Mouse (Mus musculus): Measurements from ENCODE around the gene Gm960. TPM values are rescaled to one million over a fixed set of nuclear protein-coding genes. Genes with fewer than 3 reads are reported as not detected.

The Gm960 gene
- polyA plus RNA-seq, 1 experiment from 2014 or later = 5.0 TPM

DNA sequence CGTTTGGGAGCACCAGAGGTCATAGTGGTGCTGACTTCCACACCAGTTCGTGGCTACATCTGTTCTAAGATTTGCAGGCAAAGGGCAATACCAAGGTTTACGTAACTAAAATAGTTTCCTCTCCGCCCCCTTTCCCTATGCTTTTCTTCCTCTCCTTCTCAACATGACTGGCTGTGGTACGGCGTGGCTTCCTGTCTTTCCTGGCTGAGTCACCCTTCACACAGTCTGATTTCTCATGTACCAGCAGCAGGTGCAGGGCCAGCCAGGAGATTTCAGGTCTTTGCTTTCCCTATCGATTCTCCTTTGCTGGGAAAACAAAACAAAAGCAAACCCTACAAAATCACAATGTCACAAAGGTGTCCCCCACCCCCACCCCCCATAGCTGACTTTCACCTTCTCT is 2.8 kb upstream of the Gm960 start:
- no peak for DNase-seq (ENCODE audit: low spot score)
- Histone ChIP-seq H3K36me3 (ENCODE audit: control insufficient read depth, insufficient read depth, low read length) (no peaks in the 10 kb centered on the region), H3K27me3 (replicated peaks; ENCODE audit: control insufficient read depth, insufficient read depth, low read length) (peaks cover 3% of the 10 kb centered on the region; the same call in 1 of the 2 replicates), H3K4me2 (ENCODE audit: low read length) (no peak overlapping the region), H3K4me3 (ENCODE audit: low read depth, low read length) (no peak overlapping the region), H3K9me3 (replicated peaks; ENCODE audit: control insufficient read depth, low read length) (no peaks in the 10 kb centered on the region), H3K4me1 (ENCODE audit: control insufficient read depth, insufficient read depth, low read length) (peaks cover 4% of the 10 kb centered on the region), H3K27ac (ENCODE audit: low read depth, low read length) (no peak overlapping the region), H3K9ac (ENCODE audit: low read length) (no peak overlapping the region)
- ATAC-seq = no peak
- WGBS = 67% methylated on average over 7 of the region's 7 CpGs

DNA sequence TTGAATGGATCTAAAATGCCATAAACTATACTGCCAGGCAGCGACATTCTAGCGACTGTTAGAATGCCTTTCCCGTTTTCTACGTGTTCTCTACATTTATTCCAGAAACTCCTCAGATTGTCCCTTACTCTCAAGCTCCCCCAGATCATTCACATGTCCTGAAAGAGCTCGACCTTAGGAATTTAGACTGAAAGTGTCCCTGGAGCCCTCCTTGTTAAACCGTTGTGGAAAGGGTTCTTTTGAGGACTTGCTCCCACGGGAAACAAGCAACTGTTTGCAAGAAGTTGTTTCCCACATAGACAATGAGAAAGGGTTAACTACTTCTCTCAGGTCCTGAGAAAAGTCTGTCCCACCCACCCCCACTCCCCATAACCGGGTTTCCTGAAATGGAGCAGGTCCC is 2.2 kb upstream of the Gm960 start:
- ATAC-seq (no peak), DNase-seq (ENCODE audit: low spot score) (no peak)
- H3K9ac ChIP-seq (ENCODE audit: low read length) = no peak overlapping the region
- no peak overlapping the region for H3K27ac ChIP-seq (ENCODE audit: low read depth, low read length)
- H3K36me3 ChIP-seq (ENCODE audit: control insufficient read depth, insufficient read depth, low read length) = no peaks in the 10 kb centered on the region
- 70% methylated on average over 8 of the region's 8 CpGs for WGBS
- H3K9me3 ChIP-seq (replicated peaks; ENCODE audit: control insufficient read depth, low read length) = no peaks in the 10 kb centered on the region
- H3K4me2 ChIP-seq (ENCODE audit: low read length) = no peak overlapping the region
- no peak overlapping the region for H3K4me3 ChIP-seq (ENCODE audit: low read depth, low read length)
- peaks cover 4% of the 10 kb centered on the region for H3K4me1 ChIP-seq (ENCODE audit: control insufficient read depth, insufficient read depth, low read length)
- H3K27me3 ChIP-seq (replicated peaks; ENCODE audit: control insufficient read depth, insufficient read depth, low read length) = peaks cover 3% of the 10 kb centered on the region; the same call in 1 of the 2 replicates

DNA sequence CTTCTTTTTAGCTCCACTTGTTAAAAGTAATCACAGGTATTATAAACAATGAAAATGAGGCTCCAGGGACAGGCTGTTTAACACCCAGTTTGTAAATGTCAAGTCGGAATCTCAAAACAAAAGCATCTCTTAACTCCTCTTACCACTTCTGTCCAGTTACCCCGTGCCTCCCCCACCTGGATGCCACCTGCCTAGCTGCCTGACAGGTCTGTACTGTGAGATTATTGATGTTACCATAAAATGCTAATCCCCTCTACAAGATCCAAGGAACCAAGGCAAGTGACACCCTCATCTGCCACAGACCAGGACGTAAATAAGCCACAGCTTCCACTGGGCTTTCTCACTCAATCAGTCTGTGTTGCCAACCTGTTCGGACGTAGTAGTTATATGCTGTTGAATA is 1.4 kb upstream of the Gm960 start:
- DNase-seq (ENCODE audit: low spot score) (no peak), ATAC-seq (no peak)
- H3K9ac ChIP-seq (ENCODE audit: low read length) = no peak overlapping the region
- H3K4me1 ChIP-seq (ENCODE audit: control insufficient read depth, insufficient read depth, low read length) = peaks cover 4% of the 10 kb centered on the region
- no peaks in the 10 kb centered on the region for H3K9me3 ChIP-seq (replicated peaks; ENCODE audit: control insufficient read depth, low read length)
- H3K27ac ChIP-seq (ENCODE audit: low read depth, low read length) = no peak overlapping the region
- 80% methylated on average over 5 of the region's 5 CpGs for WGBS
- no peaks in the 10 kb centered on the region for H3K36me3 ChIP-seq (ENCODE audit: control insufficient read depth, insufficient read depth, low read length)
- no peak overlapping the region for H3K4me3 ChIP-seq (ENCODE audit: low read depth, low read length)
- peaks cover 3% of the 10 kb centered on the region; the same call in 1 of the 2 replicates for H3K27me3 ChIP-seq (replicated peaks; ENCODE audit: control insufficient read depth, insufficient read depth, low read length)
- H3K4me2 ChIP-seq (ENCODE audit: low read length) = no peak overlapping the region

DNA sequence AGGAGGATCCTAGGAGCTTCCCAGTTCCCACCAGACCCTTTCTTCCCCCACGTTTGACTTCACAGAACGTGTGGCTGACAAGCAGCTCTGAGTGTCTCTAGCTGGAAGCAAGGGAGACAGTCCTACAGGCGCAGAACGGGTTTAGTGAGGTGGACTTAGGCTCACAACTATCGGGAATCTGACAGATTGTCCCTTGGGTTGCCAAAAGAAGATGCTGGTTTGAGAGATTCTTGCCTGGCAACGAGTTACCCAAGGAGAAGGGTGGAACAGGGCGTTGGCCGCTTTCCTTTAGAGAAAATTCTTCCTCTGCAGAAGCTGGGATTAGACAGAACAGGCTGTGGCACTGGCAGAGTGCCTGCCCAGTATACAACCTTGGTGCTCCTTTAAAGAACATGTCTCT is 388 bp upstream of the Gm960 start:
- no peaks in the 10 kb centered on the region for H3K9me3 ChIP-seq (replicated peaks; ENCODE audit: control insufficient read depth, low read length)
- peak overlapping the region; percentile 88 for H3K27ac ChIP-seq (ENCODE audit: low read depth, low read length)
- DNase-seq (ENCODE audit: low spot score) (peak; percentile 62), ATAC-seq (peak; percentile 54)
- H3K27me3 ChIP-seq (replicated peaks; ENCODE audit: control insufficient read depth, insufficient read depth, low read length) = peaks cover 3% of the 10 kb centered on the region; the same call in 1 of the 2 replicates
- peak overlapping the region; percentile 71 for H3K4me2 ChIP-seq (ENCODE audit: low read length)
- peak overlapping the region; percentile 56 for H3K4me3 ChIP-seq (ENCODE audit: low read depth, low read length)
- no peaks in the 10 kb centered on the region for H3K36me3 ChIP-seq (ENCODE audit: control insufficient read depth, insufficient read depth, low read length)
- peak overlapping the region; percentile 83; the same call in 1 of the 2 replicates for H3K9ac ChIP-seq (ENCODE audit: low read length)
- WGBS = 29% methylated on average over 8 of the region's 8 CpGs
- peaks cover 4% of the 10 kb centered on the region for H3K4me1 ChIP-seq (ENCODE audit: control insufficient read depth, insufficient read depth, low read length)

DNA sequence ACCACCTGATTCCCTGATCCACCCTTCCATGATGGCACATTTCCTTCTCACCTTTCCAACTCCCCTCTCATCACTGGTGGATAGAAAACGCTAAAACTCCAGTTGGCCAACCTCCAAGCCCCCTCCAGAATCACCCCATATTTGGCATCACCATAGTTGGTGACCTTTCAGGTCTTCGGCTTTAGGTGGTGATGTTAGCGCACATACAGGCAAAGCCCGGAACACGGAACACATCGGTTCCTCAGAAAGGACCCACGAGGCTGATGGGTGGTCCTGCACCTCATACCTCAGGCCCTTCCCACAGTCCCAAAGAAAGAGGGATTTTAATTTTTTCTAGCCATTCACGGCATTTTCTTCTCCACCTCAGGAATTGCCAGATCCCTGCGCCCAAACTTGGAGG is 747 bp downstream of the Gm960 start:
- Histone ChIP-seq H3K27ac (ENCODE audit: low read depth, low read length) (peak overlapping the region; percentile 88), H3K36me3 (ENCODE audit: control insufficient read depth, insufficient read depth, low read length) (no peaks in the 10 kb centered on the region), H3K4me3 (ENCODE audit: low read depth, low read length) (peak overlapping the region; percentile 56), H3K4me2 (ENCODE audit: low read length) (peak overlapping the region; percentile 71), H3K9me3 (replicated peaks; ENCODE audit: control insufficient read depth, low read length) (no peaks in the 10 kb centered on the region), H3K4me1 (ENCODE audit: control insufficient read depth, insufficient read depth, low read length) (peaks cover 4% of the 10 kb centered on the region), H3K27me3 (replicated peaks; ENCODE audit: control insufficient read depth, insufficient read depth, low read length) (peaks cover 3% of the 10 kb centered on the region; the same call in 1 of the 2 replicates), H3K9ac (ENCODE audit: low read length) (peak overlapping the region; percentile 83)
- no peak for ATAC-seq
- DNase-seq (ENCODE audit: low spot score) = no peak
- WGBS = 82% methylated on average over 9 of the region's 9 CpGs

DNA sequence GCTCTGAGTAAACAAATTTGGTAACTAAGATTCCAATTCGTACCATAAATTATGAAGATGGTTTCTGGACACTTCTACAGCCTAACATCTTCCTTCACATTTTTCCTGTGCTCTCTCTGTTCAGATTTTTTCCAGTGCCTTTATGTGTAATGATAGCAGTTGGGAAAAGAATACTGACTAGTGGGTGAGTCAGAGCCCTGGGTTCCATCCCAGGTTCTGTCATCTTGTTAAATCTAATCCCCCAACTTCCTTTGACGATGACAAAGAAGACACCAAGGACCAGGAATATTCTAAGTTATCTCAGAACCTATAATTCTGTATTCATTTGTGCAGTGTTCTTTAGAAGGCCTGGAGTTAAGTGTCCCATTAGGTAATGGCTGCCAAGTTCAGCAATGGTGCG is 1.3 kb downstream of the Gm960 start:
- no peaks in the 10 kb centered on the region for H3K36me3 ChIP-seq (ENCODE audit: control insufficient read depth, insufficient read depth, low read length)
- H3K9me3 ChIP-seq (replicated peaks; ENCODE audit: control insufficient read depth, low read length) = no peaks in the 10 kb centered on the region
- H3K27me3 ChIP-seq (replicated peaks; ENCODE audit: control insufficient read depth, insufficient read depth, low read length) = peaks cover 3% of the 10 kb centered on the region; the same call in 1 of the 2 replicates
- no peak overlapping the region for H3K9ac ChIP-seq (ENCODE audit: low read length)
- 89% methylated on average over 3 of the region's 3 CpGs for WGBS
- H3K4me3 ChIP-seq (ENCODE audit: low read depth, low read length) = no peak overlapping the region
- no peak overlapping the region for H3K27ac ChIP-seq (ENCODE audit: low read depth, low read length)
- H3K4me1 ChIP-seq (ENCODE audit: control insufficient read depth, insufficient read depth, low read length) = peaks cover 4% of the 10 kb centered on the region
- no peak overlapping the region for H3K4me2 ChIP-seq (ENCODE audit: low read length)
- no peak for DNase-seq (ENCODE audit: low spot score)
- no peak for ATAC-seq

DNA sequence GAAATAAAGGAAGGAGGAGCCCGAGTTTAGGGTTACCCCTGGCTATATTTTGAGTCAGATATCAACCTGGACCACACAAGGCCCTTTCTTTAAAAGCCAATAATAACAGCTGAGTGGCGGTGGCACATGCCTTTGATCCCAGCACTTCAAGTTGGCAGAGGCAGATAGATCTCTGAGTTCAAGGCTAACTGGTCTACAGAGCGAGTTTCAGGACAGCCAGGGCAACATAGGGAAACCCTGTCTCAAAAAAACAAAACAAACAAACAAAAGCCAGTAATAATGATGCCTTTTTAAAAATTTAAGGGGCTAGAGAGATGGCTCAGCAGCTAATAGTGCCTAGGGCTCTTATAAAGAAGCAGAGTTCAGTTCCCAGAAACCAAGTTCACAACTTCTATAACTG is 4.1 kb downstream of the Gm960 start:
- DNase-seq (ENCODE audit: low spot score) = no peak
- no peak for ATAC-seq

DNA sequence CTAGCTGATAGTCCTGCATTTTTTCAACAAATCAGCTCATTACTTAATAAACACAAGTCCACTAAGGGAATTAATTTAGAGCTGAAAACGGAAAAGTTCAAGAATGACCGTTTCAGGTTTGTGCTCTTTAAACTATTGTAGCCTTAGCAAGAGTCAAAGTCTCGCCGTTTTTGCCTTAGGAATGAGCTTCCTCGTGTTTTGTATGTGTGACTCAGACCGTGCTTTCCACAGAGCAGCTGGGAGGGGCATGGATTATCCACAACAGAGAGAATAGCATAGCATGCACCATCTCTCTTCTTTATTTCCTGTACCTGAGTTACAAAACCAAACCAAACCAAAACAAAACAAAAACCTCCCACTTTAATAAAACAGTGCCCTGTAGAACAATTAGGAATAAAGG is 26.1 kb downstream of the Gm960 start:
- Histone ChIP-seq H3K27ac (ENCODE audit: low read depth, low read length) (no peak overlapping the region), H3K9ac (ENCODE audit: low read length) (no peak overlapping the region), H3K4me1 (ENCODE audit: control insufficient read depth, insufficient read depth, low read length) (no peaks in the 10 kb centered on the region), H3K4me2 (ENCODE audit: low read length) (no peak overlapping the region), H3K9me3 (replicated peaks; ENCODE audit: control insufficient read depth, low read length) (no peaks in the 10 kb centered on the region), H3K36me3 (ENCODE audit: control insufficient read depth, insufficient read depth, low read length) (no peaks in the 10 kb centered on the region), H3K4me3 (ENCODE audit: low read depth, low read length) (no peak overlapping the region), H3K27me3 (replicated peaks; ENCODE audit: control insufficient read depth, insufficient read depth, low read length) (no peaks in the 10 kb centered on the region)
- no peak for DNase-seq (ENCODE audit: low spot score)
- 46% methylated on average over 6 of the region's 6 CpGs for WGBS
- no peak for ATAC-seq

More for the DNA sequence above, 4.1 kb downstream of the Gm960 start:
- Histone ChIP-seq H3K27me3 (replicated peaks; ENCODE audit: control insufficient read depth, insufficient read depth, low read length) (peaks cover under 1% of the 10 kb centered on the region; the same call in 1 of the 2 replicates), H3K4me2 (ENCODE audit: low read length) (no peak overlapping the region), H3K36me3 (ENCODE audit: control insufficient read depth, insufficient read depth, low read length) (no peaks in the 10 kb centered on the region), H3K27ac (ENCODE audit: low read depth, low read length) (no peak overlapping the region), H3K4me3 (ENCODE audit: low read depth, low read length) (no peak overlapping the region), H3K9me3 (replicated peaks; ENCODE audit: control insufficient read depth, low read length) (no peaks in the 10 kb centered on the region), H3K9ac (ENCODE audit: low read length) (no peak overlapping the region), H3K4me1 (ENCODE audit: control insufficient read depth, insufficient read depth, low read length) (peaks cover 4% of the 10 kb centered on the region)
- 64% methylated on average over 3 of the region's 3 CpGs for WGBS

DNA sequence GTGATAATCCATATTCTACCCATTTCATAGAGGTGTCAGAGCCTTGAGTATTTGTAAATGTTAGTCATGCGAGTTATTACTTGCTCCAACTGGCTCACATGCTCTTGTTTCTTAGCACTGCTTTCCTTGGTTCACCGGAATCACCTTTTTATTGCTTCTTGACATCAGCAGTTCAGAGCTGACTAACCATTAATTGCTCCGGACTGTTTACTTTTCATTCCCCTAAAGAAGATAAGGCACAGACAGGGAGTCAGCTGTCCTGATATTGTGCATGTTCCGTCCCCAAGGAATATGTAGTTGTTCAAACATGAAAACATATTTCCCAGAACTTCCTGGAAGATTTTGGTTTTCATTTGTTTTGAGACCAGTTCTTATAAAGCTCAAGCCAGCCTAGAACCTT is 27.7 kb downstream of the Gm960 start:
- 89% methylated on average over 4 of the region's 4 CpGs for WGBS
- no peak for ATAC-seq

More for the DNA sequence above, 27.7 kb downstream of the Gm960 start:
- no peak for DNase-seq (ENCODE audit: low spot score)
- no peak overlapping the region for H3K4me2 ChIP-seq (ENCODE audit: low read length)
- no peak overlapping the region for H3K4me3 ChIP-seq (ENCODE audit: low read depth, low read length)
- no peak overlapping the region for H3K27ac ChIP-seq (ENCODE audit: low read depth, low read length)
- H3K9me3 ChIP-seq (replicated peaks; ENCODE audit: control insufficient read depth, low read length) = no peaks in the 10 kb centered on the region
- H3K4me1 ChIP-seq (ENCODE audit: control insufficient read depth, insufficient read depth, low read length) = no peaks in the 10 kb centered on the region
- H3K36me3 ChIP-seq (ENCODE audit: control insufficient read depth, insufficient read depth, low read length) = no peaks in the 10 kb centered on the region
- no peaks in the 10 kb centered on the region for H3K27me3 ChIP-seq (replicated peaks; ENCODE audit: control insufficient read depth, insufficient read depth, low read length)
- H3K9ac ChIP-seq (ENCODE audit: low read length) = no peak overlapping the region

Data from forebrain, embryonic 14.5 days (tissue).